Mouse (Mus musculus): ENCODE data around the gene Naaladl2. TPM values are rescaled to one million over a fixed set of nuclear protein-coding genes. Genes with fewer than 3 reads are reported as not detected.

The Naaladl2 gene
- polyA plus RNA-seq, 1 experiment, result 2.2 TPM

DNA sequence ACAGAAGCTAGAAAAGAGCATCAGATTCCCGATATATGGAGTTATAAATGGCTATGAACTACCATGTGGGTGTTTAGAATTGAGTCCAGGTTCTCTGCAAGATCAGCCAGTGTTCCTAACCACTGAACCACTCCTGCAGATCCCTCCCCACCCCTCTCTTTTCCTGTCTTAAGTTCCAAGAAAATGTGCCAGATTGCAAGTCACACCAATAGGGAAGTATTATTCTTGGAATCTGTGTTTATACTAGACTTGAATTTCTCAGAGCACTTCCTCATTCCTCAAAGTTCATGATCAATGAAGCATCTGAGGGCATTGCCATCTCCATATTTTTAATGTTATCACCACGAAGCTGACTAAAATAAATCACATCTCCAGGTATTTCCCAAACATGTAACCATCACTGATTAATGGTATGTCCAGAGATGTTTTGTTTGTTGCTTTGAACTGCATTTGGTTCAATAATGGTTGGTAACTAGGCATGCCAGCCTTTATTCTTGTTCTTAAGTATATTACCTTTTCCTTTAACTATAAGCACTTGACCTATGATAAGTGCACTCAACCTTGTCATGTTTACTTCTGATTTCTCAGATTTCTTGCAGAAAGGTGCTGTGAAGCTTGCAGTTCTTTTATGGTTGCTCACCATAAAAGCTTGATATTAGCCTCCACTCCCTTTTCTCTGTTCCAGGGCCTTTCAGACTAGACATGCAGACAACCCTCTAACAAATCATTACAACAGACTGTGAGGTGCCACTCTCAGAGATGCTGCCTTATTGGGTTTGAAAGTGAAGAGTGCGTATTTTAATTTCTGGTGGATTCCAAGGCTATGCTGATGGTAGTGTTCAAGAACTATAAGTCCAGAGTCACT lies 475.8 kb downstream of the Naaladl2 start:
- WGBS, result 90% methylated on average over 3 of the region's 3 CpGs
- DNase-seq, result no peak
- H3K4me1 ChIP-seq (ENCODE audit: control insufficient read depth, insufficient read depth, low read length), result no peaks in the 10 kb centered on the region

DNA sequence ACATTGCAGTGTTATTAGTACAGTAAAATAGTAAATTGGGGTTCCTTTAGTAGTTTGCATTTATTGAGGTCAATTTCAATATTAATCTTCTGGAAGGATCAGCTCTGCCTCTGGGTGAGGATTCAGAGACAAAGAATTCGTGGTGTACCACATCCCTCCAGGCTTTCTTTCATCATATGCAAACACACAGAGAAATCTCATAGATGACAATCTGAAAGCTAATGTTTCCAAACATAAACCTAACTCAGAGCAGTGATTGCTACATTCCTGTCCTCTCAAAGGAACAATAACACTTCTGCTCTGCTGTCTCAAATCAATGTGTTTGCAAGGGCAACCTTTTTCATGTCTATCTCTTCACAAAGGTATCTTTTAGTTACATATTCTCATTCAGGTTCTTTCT lies 478.7 kb downstream of the Naaladl2 start:
- H3K4me1 ChIP-seq (ENCODE audit: control insufficient read depth, insufficient read depth, low read length), result no peaks in the 10 kb centered on the region
- 69% methylated on average over 1 of the region's 1 CpGs for WGBS
- no peak for DNase-seq
- H3K27ac ChIP-seq (ENCODE audit: insufficient read depth, low read length), result no peak overlapping the region
- H3K4me3 ChIP-seq (replicated peaks; ENCODE audit: insufficient read depth, low read depth, low read length), result no peak overlapping the region
- TF ChIP-seq CTCF (IDR thresholded peaks at IDR 0.05; ENCODE audit: borderline replicate concordance, insufficient read depth, low read depth, low read length), result no peak
- no peak for TF ChIP-seq POLR2A (IDR thresholded peaks at IDR 0.05; ENCODE audit: borderline replicate concordance, insufficient read depth, low read length)
- H3K27me3 ChIP-seq (ENCODE audit: control insufficient read depth, insufficient read depth, low read length), result no peaks in the 10 kb centered on the region

More for the DNA sequence above, 475.8 kb downstream of the Naaladl2 start:
- Histone ChIP-seq H3K4me3 (replicated peaks; ENCODE audit: insufficient read depth, low read depth, low read length) (no peak overlapping the region), H3K27ac (ENCODE audit: insufficient read depth, low read length) (no peak overlapping the region), H3K27me3 (ENCODE audit: control insufficient read depth, insufficient read depth, low read length) (no peaks in the 10 kb centered on the region)
- TF ChIP-seq CTCF (IDR thresholded peaks at IDR 0.05; ENCODE audit: borderline replicate concordance, insufficient read depth, low read depth, low read length) (no peak), POLR2A (IDR thresholded peaks at IDR 0.05; ENCODE audit: borderline replicate concordance, insufficient read depth, low read length) (no peak)

DNA sequence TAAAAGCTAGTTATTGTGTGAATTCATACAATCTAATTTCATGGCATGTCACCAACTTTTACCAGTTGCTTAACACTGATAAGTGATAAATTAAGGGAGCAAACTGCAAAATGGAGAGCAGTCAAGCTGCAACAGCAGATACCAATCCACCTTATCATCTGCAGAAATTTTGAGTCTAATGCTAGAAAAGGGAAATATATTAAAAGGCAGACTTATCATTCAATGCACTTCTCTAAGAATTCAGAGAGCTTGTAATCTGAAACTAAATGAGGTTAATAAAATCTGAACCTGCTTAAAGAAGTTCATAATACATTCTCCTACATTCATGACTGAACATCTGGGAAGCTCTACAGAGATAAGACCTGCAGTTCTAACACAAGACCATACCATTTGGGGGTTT lies 480.3 kb downstream of the Naaladl2 start:
- Histone ChIP-seq H3K4me3 (replicated peaks; ENCODE audit: insufficient read depth, low read depth, low read length) (no peak overlapping the region), H3K27me3 (ENCODE audit: control insufficient read depth, insufficient read depth, low read length) (no peaks in the 10 kb centered on the region), H3K4me1 (ENCODE audit: control insufficient read depth, insufficient read depth, low read length) (no peaks in the 10 kb centered on the region), H3K27ac (ENCODE audit: insufficient read depth, low read length) (no peak overlapping the region)
- no peak for DNase-seq
- no peak for TF ChIP-seq CTCF (IDR thresholded peaks at IDR 0.05; ENCODE audit: borderline replicate concordance, insufficient read depth, low read depth, low read length)
- TF ChIP-seq POLR2A (IDR thresholded peaks at IDR 0.05; ENCODE audit: borderline replicate concordance, insufficient read depth, low read length), result no peak

DNA sequence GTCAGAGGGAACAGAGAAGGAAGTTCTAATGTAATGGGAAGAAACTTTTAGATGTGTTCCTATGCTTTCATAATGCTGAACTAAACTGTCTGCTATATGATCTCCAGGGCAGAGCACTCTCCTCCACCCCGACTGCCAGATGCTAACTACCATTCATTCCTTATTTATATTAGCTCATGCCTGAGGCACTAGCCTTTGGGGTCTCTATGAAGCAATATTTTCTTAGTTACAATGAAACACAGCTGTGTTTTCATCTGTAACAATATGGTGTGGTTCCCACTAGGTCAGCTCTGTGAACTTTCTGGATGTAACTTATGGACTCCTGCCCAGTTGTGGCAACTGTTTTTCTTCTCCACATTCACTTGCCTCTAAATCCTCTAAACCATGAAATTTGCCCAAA lies 514.0 kb downstream of the Naaladl2 start:
- DNase-seq, result no peak
- no peaks in the 10 kb centered on the region for H3K4me1 ChIP-seq (ENCODE audit: control insufficient read depth, insufficient read depth, low read length)
- no peak overlapping the region for H3K4me3 ChIP-seq (replicated peaks; ENCODE audit: insufficient read depth, low read depth, low read length)
- H3K27me3 ChIP-seq (ENCODE audit: control insufficient read depth, insufficient read depth, low read length), result no peaks in the 10 kb centered on the region
- no peak overlapping the region for H3K27ac ChIP-seq (ENCODE audit: insufficient read depth, low read length)
- WGBS, result 64% methylated on average over 1 of the region's 1 CpGs
- TF ChIP-seq POLR2A (IDR thresholded peaks at IDR 0.05; ENCODE audit: borderline replicate concordance, insufficient read depth, low read length) (no peak), CTCF (IDR thresholded peaks at IDR 0.05; ENCODE audit: borderline replicate concordance, insufficient read depth, low read depth, low read length) (no peak)

DNA sequence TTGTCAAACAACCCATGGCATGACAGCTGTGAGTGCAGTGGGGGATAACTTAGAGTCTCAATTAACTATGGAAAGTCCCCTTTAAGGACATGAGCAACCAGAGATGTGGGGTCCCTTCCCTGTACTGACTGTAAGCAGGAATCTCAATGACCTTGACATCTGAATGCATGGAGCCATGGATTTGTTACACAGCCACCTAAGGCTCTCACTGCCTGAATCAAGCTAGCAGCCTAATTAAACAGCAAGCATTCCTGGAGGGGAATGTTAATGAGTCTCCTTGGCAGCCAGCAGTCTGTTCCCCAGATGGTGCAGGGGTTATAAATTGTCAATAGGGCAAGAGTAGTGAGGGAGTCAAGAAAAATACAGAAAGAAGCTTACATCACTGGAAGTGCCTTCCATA lies 538.6 kb downstream of the Naaladl2 start:
- no peak overlapping the region for H3K27ac ChIP-seq (ENCODE audit: insufficient read depth, low read length)
- no peaks in the 10 kb centered on the region for H3K4me1 ChIP-seq (ENCODE audit: control insufficient read depth, insufficient read depth, low read length)
- peak in 1 of 2 experiments; percentile 16 for DNase-seq
- TF ChIP-seq POLR2A (IDR thresholded peaks at IDR 0.05; ENCODE audit: borderline replicate concordance, insufficient read depth, low read length) (no peak), CTCF (IDR thresholded peaks at IDR 0.05; ENCODE audit: borderline replicate concordance, insufficient read depth, low read depth, low read length) (no peak)
- H3K4me3 ChIP-seq (replicated peaks; ENCODE audit: insufficient read depth, low read depth, low read length), result no peak overlapping the region
- no peaks in the 10 kb centered on the region for H3K27me3 ChIP-seq (ENCODE audit: control insufficient read depth, insufficient read depth, low read length)

DNA sequence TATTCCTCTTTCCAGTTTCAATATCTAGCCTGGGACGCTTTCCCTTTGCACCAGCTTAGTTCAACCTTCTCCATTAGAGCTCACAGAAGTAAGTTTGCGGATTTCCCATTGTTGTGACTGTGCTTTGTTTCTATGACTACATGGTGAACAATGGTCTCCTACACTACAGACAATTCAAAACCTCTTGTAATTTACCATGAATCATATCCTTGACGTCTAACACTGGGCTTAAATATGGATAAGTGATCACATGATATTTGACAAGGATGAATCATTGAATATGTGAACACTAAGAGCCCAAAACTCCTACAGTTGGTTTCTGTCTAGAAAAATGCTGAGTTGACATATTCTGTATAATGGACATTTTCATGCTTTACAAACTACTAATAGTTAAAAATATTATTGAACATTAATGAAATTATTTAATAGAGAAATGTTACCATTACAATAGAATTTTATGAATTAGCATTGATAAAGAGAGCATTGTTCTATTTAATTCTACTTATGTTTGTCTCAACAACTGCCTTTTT lies 539.2 kb downstream of the Naaladl2 start:
- Histone ChIP-seq H3K4me1 (ENCODE audit: control insufficient read depth, insufficient read depth, low read length) (no peaks in the 10 kb centered on the region), H3K27ac (ENCODE audit: insufficient read depth, low read length) (no peak overlapping the region), H3K4me3 (replicated peaks; ENCODE audit: insufficient read depth, low read depth, low read length) (no peak overlapping the region), H3K27me3 (ENCODE audit: control insufficient read depth, insufficient read depth, low read length) (no peaks in the 10 kb centered on the region)
- 71% methylated on average over 3 of the region's 3 CpGs for WGBS
- no peak for DNase-seq
- TF ChIP-seq CTCF (IDR thresholded peaks at IDR 0.05; ENCODE audit: borderline replicate concordance, insufficient read depth, low read depth, low read length) (no peak), POLR2A (IDR thresholded peaks at IDR 0.05; ENCODE audit: borderline replicate concordance, insufficient read depth, low read length) (no peak)

DNA sequence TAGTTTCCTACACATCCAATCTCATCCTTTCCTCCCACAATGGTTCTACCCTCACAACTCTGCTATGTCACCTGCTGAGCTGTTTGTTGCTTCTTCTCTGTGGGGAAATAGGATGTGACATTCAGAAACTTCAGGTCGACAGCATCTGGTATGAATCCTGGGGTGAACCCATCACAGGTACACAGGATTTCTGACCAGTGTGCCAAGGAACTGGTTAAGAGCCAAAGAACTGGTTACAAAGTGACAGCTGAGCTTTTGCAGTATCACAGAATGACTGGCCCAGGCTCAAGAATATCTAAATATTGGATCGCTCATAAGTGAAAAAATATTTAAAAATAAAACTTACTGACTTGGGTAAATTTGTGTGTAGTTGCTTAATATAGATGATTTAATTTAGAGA lies 548.6 kb downstream of the Naaladl2 start:
- 12% methylated on average over 2 of the region's 2 CpGs for WGBS
- peak; percentile 9 to 43 for DNase-seq
- TF ChIP-seq POLR2A (IDR thresholded peaks at IDR 0.05; ENCODE audit: borderline replicate concordance, insufficient read depth, low read length) (no peak), CTCF (IDR thresholded peaks at IDR 0.05; ENCODE audit: borderline replicate concordance, insufficient read depth, low read depth, low read length) (no peak)

DNA sequence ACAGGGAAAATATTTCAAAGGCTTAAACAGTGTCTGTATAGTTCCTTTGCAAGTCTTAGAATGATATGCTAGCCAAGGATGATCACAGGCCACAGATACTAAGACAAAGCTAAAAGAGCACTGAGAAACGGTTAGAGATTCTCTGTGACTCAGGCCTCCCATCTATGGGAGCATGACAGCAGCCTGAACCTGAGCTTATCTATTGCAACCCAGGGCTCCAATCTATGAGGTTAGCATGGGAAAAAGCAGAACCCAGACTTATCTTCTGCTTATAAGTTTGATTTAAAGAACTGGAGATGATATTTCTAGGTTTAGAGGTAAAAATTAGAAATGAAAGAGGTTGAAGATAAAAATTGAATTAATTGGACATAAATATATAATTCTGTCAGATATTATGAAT lies 587.4 kb downstream of the Naaladl2 start:
- Histone ChIP-seq H3K4me3 (replicated peaks; ENCODE audit: insufficient read depth, low read depth, low read length) (no peak overlapping the region), H3K27ac (ENCODE audit: insufficient read depth, low read length) (no peak overlapping the region), H3K4me1 (ENCODE audit: control insufficient read depth, insufficient read depth, low read length) (no peaks in the 10 kb centered on the region), H3K27me3 (ENCODE audit: control insufficient read depth, insufficient read depth, low read length) (no peaks in the 10 kb centered on the region)
- DNase-seq, result no peak
- no peak for TF ChIP-seq POLR2A (IDR thresholded peaks at IDR 0.05; ENCODE audit: borderline replicate concordance, insufficient read depth, low read length)
- WGBS, result 88% methylated on average over 1 of the region's 1 CpGs

More for the DNA sequence above, 548.6 kb downstream of the Naaladl2 start:
- Histone ChIP-seq H3K4me1 (ENCODE audit: control insufficient read depth, insufficient read depth, low read length) (peaks cover 6% of the 10 kb centered on the region; the same call in 1 of the 2 replicates), H3K27me3 (ENCODE audit: control insufficient read depth, insufficient read depth, low read length) (no peaks in the 10 kb centered on the region), H3K27ac (ENCODE audit: insufficient read depth, low read length) (no peak overlapping the region), H3K4me3 (replicated peaks; ENCODE audit: insufficient read depth, low read depth, low read length) (no peak overlapping the region)
